Mouse (Mus musculus) left cerebral cortex, adult 8-10 months (tissue): ENCODE measurements at regions not wholly inside any gene's neighbourhood (a gene's known extent, or its start where the extent isn't known, plus 50 kb on each side); places are given as distances from the start of the nearest gene placed in this dataset.

Experiments used
- DNase-seq, 2 experiments: peaks; one replicate each; pipeline ENCODE4 v3.0.0; 2022; ENCODE audit warnings: low spot score in 2 of 2

GRCm38 (mm10) chr15:54677660-54678059 lies 793.0 kb downstream of the Gm7489 start:
- DNase-seq = peak in 1 of 2 experiments; percentile 9
